Comparison of ENCODE assay signal across 9 mouse cellular contexts in the genomic region with DNA sequence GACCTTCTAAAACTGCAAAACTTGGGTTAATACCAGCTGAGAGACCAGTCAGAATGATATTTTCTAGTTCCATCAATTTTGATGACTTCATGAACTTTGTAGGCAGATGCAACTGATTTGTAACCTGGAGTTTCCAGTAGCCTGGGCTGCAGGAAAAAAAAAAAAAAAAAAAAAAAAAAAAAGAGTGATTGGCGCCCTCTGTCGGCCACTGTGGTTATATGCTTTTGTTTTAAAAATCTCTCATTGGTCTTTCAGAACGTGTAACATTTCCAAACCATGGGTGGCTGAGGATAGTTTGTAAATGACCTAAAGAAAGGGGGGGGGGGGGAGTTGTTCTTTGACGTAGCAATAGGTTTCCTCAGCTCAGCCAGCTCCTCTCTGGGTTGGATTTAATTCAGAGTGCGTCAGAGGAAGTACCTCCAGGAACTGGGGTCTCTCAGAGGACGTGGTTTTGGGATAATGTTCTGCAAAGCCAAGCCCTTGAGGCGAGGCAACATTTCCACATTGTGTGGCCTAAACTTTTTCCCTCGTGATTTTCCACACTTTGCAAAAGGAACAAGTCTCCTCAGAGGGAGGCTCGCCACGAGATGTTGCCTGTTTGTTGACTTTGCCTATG. TPM values are rescaled to one million over a fixed set of nuclear protein-coding genes. Genes with fewer than 3 reads are reported as not detected.
DNase-seq lines count a peak whose midpoint lies in the region; ATAC-seq and TF ChIP-seq lines count a peak whose summit lies in the region.
"Had no signal": no experiment of that assay in that cellular context is flagged by ENCODE, and none has a peak within 500 bp of the region (broad histone marks: within the 10 kb centered on the region; RNA-seq: fewer than 3 reads in every experiment).

No protein-coding gene starts in this region.

- no peak overlapping the region for H3K9ac ChIP-seq in midbrain, postnatal 0 days (replicated peaks; ENCODE audit: low read length, poor library complexity, severe bottlenecking)

- H3K27ac ChIP-seq in limb, embryonic 10.5 days = no peak overlapping the region
- H3K27ac ChIP-seq in midbrain, postnatal 0 days (ENCODE audit: low read depth, low read length) = no peak overlapping the region

- peak; percentile 73 for TF ChIP-seq CTCF in midbrain, postnatal 0 days (IDR thresholded peaks at IDR 0.05)

- no peaks in the 10 kb centered on the region for H3K36me3 ChIP-seq in limb, embryonic 10.5 days
- no peaks in the 10 kb centered on the region for H3K36me3 ChIP-seq in midbrain, postnatal 0 days (ENCODE audit: insufficient read depth, low read length)

- 0 out of 2 replicates have a peak overlapping the region, but pooled peaks have one; percentile 16 for H3K4me2 ChIP-seq in midbrain, postnatal 0 days (ENCODE audit: low read depth, low read length, poor library complexity, severe bottlenecking)

- H3K9me3 ChIP-seq in limb, embryonic 10.5 days (replicated peaks) = no peaks in the 10 kb centered on the region
- H3K9me3 ChIP-seq in midbrain, postnatal 0 days (ENCODE audit: low read length) = no peaks in the 10 kb centered on the region

- no peak overlapping the region for H3K4me3 ChIP-seq in limb, embryonic 10.5 days
- no peak overlapping the region for H3K4me3 ChIP-seq in midbrain, postnatal 0 days (ENCODE audit: low read depth, low read length)

- H3K4me1 ChIP-seq in limb, embryonic 10.5 days = peaks cover 16% of the 10 kb centered on the region; the same call in 1 of the 2 replicates
- no peaks in the 10 kb centered on the region for H3K4me1 ChIP-seq in midbrain, postnatal 0 days (ENCODE audit: insufficient read depth, low read length)

- H3K27me3 ChIP-seq in limb, embryonic 10.5 days (ENCODE audit: low read depth, poor library complexity, severe bottlenecking) = no peaks in the 10 kb centered on the region
- H3K27me3 ChIP-seq in midbrain, postnatal 0 days (ENCODE audit: insufficient read depth, low read length) = no peaks in the 10 kb centered on the region

- 40% methylated on average over 10 of the region's 10 CpGs for WGBS in limb, embryonic 10.5 days
- WGBS in midbrain, postnatal 0 days = 32% methylated on average over 10 of the region's 10 CpGs

- DNase-seq in right cerebral cortex, postnatal 14 days = peak; percentile 15
- DNase-seq in right cerebral cortex, postnatal 36 days (ENCODE audit: low spot score in 2 of 2) = no peak
- DNase-seq in cerebellum, adult 11-12 months = peak; percentile 8
- peak; percentile 43 for DNase-seq in forelimb bud, embryonic 11.5 days (ENCODE audit: low read depth, low spot score)
- DNase-seq in limb, embryonic 10.5 days (ENCODE audit: low spot score) = peak; percentile 60
- DNase-seq in midbrain, postnatal 0 days (ENCODE audit: low spot score) = peak; percentile 47
- no peak for DNase-seq in frontal cortex, postnatal 10 days (ENCODE audit: low spot score in 2 of 2)
- DNase-seq in gastrocnemius, adult 8-10 months (ENCODE audit: low spot score in 2 of 2) = no peak

- no peak for ATAC-seq in midbrain, postnatal 0 days (ENCODE audit: low FRiP score)

RNA-seq across cellular contexts. Expression of gene Plg, which starts 7.0 kb away (rescaled TPM):
- polyA plus RNA-seq in limb, embryonic 10.5 days (2016; fragmentation: Nextera tagmentation; extraction: Ambion mirVana) = 0.09 TPM in 1 of 2 replicates, not detected in the other
- total RNA-seq in midbrain, postnatal 0 days (2014; rRNA removed) = not detected in 2 replicates
- not detected in 2 replicates for polyA plus RNA-seq in midbrain, postnatal 0 days (2015; fragmentation: Nextera tagmentation; extraction: Ambion mirVana)
- under 1 TPM in 1 of 4 experiments, not detected in 3; 0.56 TPM for total RNA-seq in gastrocnemius, adult 8-10 months (2022)
- total RNA-seq: heart, adult 18-20 months had no signal

RNA-seq across cellular contexts. Expression of gene Map3k4, which starts 52.8 kb away (rescaled TPM):
- 47.8 and 49.9 TPM in 2 replicates for polyA plus RNA-seq in limb, embryonic 10.5 days (2016; fragmentation: Nextera tagmentation; extraction: Ambion mirVana)
- total RNA-seq in midbrain, postnatal 0 days (2014; rRNA removed) = 36.1 and 37.1 TPM in 2 replicates
- polyA plus RNA-seq in midbrain, postnatal 0 days (2015; fragmentation: Nextera tagmentation; extraction: Ambion mirVana) = 35.1 and 47.9 TPM in 2 replicates
- 10 to 100 TPM; 32.4 to 41.9 (median 36.2) TPM for total RNA-seq in gastrocnemius, adult 8-10 months (2022)

Comparison
In these comparisons a context has a peak if more than half of its experiments do, and no peak if none do; other contexts are left out.
1. DNase-seq: peak in right cerebral cortex, postnatal 14 days (single experiment), cerebellum, adult 11-12 months (single experiment), forelimb bud, embryonic 11.5 days (single experiment), limb, embryonic 10.5 days (single experiment) and midbrain, postnatal 0 days (single experiment); none in right cerebral cortex, postnatal 36 days (0 of 2), frontal cortex, postnatal 10 days (0 of 2) and gastrocnemius, adult 8-10 months (0 of 2).